Mouse (Mus musculus): ENCODE data around the gene Gm7075.
"Not testable (repeated sequence)": the region's sequence is repeated elsewhere in the genome, so short reads cannot be mapped to it uniquely, and the experiment has no call there.

GRCm38 (mm10) chr10:63444602-63445387 lies 23.2 kb upstream of the Gm7075 start:
- TF ChIP-seq CTCF (IDR thresholded peaks at IDR 0.05; ENCODE audit: extremely low read depth, insufficient read length, insufficient replicate concordance, low read depth, low read length); POLR2A (IDR thresholded peaks at IDR 0.05; ENCODE audit: low read depth, low read length): not testable (repeated sequence)

Data from small intestine, adult 2 months (tissue).